Mouse (Mus musculus): Measurements from ENCODE around the gene Rad9a.

DNA sequence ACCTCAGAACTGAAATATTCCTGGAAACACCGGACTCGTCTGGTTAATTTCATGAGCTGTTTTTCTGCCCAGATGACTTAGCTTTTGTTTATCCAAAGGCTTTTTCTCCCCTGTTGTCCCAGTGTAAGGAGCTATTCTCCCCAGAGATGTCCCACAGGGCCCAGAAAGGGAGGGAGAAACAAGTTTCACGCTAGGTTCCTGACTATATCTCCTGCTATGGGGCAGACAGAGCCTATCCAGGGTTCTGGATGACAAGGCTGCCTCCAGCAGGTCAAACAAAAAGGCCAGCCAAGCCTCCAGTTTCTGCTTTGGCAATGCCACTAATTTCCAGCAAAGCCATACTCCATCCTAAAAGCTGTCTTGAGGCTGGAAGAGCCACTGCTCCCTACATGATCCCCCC is 16.4 kb upstream of the Rad9a start:
- TF ChIP-seq GATA1 (IDR thresholded peaks at IDR 0.05; ENCODE audit: borderline replicate concordance, low read length), result no peak
- TF ChIP-seq FLI1 (IDR thresholded peaks at IDR 0.05; ENCODE audit: low read length), result no peak

All from megakaryocyte, embryonic 14.5 days (primary cell).